Mouse (Mus musculus) hindbrain, embryonic 10.5 days (tissue): ENCODE results near the gene Ethe1. TPM values are rescaled to one million over a fixed set of nuclear protein-coding genes. Genes with fewer than 3 reads are reported as not detected.
"Not testable (repeated sequence)": the region's sequence is repeated elsewhere in the genome, so short reads cannot be mapped to it uniquely, and the experiment has no call there.

Experiments used
- DNase-seq: peaks from one replicate; pipeline ENCODE4 v3.0.0-alpha.2; 2017; ENCODE audit warnings: low spot score
- H3K27ac ChIP-seq: fragments of 300-500 bp; sonication (generic); 2 replicates; pipeline ENCODE4 v1.5.1; 2016; ENCODE audit warnings: mild to moderate bottlenecking, moderate library complexity
- H3K27me3 ChIP-seq: fragments of 300-500 bp; sonication (generic); 2 replicates; pipeline ENCODE4 v1.6.1; 2016; ENCODE audit warnings: mild to moderate bottlenecking; ENCODE audit not compliant: poor library complexity, insufficient read depth, severe bottlenecking
- H3K36me3 ChIP-seq: fragments of 300-500 bp; sonication (generic); 2 replicates; pipeline ENCODE4 v1.6.1; 2016; ENCODE audit warnings: mild to moderate bottlenecking, moderate library complexity
- H3K4me1 ChIP-seq: fragments of 300-500 bp; sonication (generic); replicated peaks from 2 replicates; pipeline ENCODE4 v1.6.1; 2016; ENCODE audit warnings: mild to moderate bottlenecking
- H3K4me3 ChIP-seq: fragments of 300-500 bp; sonication (generic); 2 replicates; pipeline ENCODE4 v1.5.1; 2016; ENCODE audit warnings: mild to moderate bottlenecking, moderate library complexity
- H3K9me3 ChIP-seq: fragments of 300-500 bp; sonication (generic); 2 replicates; pipeline ENCODE4 v1.6.1; 2016; ENCODE audit warnings: mild to moderate bottlenecking, moderate library complexity
- WGBS: fragments of 180-500 bp; shearing (Covaris S2); methylation state at CpG from one replicate; pipeline ENCODE4 v1.1.7; 2016; 5-methylcytosine and 5-hydroxymethylcytosine counted together
- polyA plus RNA-seq: library from polyadenylated mRNA; unstranded; fragments of >200 nt; fragmentation: Nextera tagmentation; extraction: Ambion mirVana; gene quantifications from 2 replicates; pipeline ENCODE4 v1.2.1, GENCODE M21; 2016

The Ethe1 gene
- polyA plus RNA-seq, 1 experiment from 2014 or later = 23.2 TPM

GRCm38 (mm10) chr7:24608017-24608416 lies 20.7 kb downstream of the Ethe1 start:
- no peak overlapping the region for H3K4me3 ChIP-seq
- no peak overlapping the region for H3K27ac ChIP-seq
- no peak for DNase-seq
- H3K36me3 ChIP-seq = no peaks in the 10 kb centered on the region
- H3K27me3 ChIP-seq = peaks cover 56% of the 10 kb centered on the region
- WGBS = 44% methylated on average over 6 of the region's 6 CpGs
- peaks cover 25% of the 10 kb centered on the region for H3K4me1 ChIP-seq
- H3K9me3 ChIP-seq = no peaks in the 10 kb centered on the region

DNA sequence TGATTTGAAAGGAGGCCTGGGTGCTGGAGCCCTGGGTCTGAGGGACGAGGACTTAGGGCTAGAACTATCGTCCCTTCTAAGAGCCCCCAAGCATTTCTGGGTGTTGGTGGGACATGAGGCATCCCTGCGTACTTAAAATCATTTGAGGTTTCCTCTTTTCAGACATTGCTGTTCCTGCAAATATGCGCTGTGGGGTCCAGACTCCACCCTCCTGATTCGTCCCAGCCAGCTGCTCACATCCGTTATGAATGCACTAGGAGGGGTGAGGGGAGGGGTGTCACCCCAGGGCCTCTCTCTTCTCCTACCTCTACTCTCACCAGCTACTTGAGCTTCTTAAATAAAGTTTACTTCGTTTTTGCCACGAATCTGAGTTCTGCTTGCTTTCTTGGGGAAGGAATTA lies 21.2 kb downstream of the Ethe1 start:
- 73% methylated on average over 8 of the region's 8 CpGs for WGBS
- H3K4me1 ChIP-seq = peaks cover 29% of the 10 kb centered on the region
- H3K27me3 ChIP-seq = peaks cover 62% of the 10 kb centered on the region
- DNase-seq = no peak
- H3K4me3 ChIP-seq = no peak overlapping the region
- no peaks in the 10 kb centered on the region for H3K36me3 ChIP-seq
- no peaks in the 10 kb centered on the region for H3K9me3 ChIP-seq
- H3K27ac ChIP-seq = no peak overlapping the region

- peaks cover 75% of the 10 kb centered on the region for H3K27me3 ChIP-seq
- WGBS = 1% methylated on average over 27 of the region's 27 CpGs
- H3K4me3 ChIP-seq = peak within 1 kb of the TSS; percentile 51
- H3K36me3 ChIP-seq = no peaks in the 10 kb centered on the region
- 0 out of 2 replicates have a peak within 1 kb of the TSS, but pooled peaks have one; percentile 23 for H3K27ac ChIP-seq
- DNase-seq = no peak
- H3K9me3 ChIP-seq = no peaks in the 10 kb centered on the region
- peaks cover 29% of the 10 kb centered on the region for H3K4me1 ChIP-seq
These were observed 23.0 kb downstream of the Ethe1 start, which contains the start of gene Phldb3 for GRCm38 (mm10) chr7:24610144-24610878. Gene Phldb3 (plus strand): TSS chr7:24610763.

- WGBS = under 1% methylated on average over 36 of the region's 36 CpGs
- Histone ChIP-seq H3K36me3 (no peaks in the 10 kb centered on the region), H3K4me1 (peaks cover 29% of the 10 kb centered on the region), H3K4me3 (peak overlapping the region; percentile 51), H3K27ac (no peak overlapping the region), H3K9me3 (no peaks in the 10 kb centered on the region), H3K27me3 (peaks cover 75% of the 10 kb centered on the region)
- DNase-seq = peak; percentile 77
These were observed 23.6 kb downstream of the Ethe1 start for GRCm38 (mm10) chr7:24610879-24611494.

GRCm38 (mm10) chr7:24611709-24612108 lies 24.4 kb downstream of the Ethe1 start:
- no peak overlapping the region for H3K27ac ChIP-seq
- no peaks in the 10 kb centered on the region for H3K9me3 ChIP-seq
- H3K4me1 ChIP-seq = peaks cover 29% of the 10 kb centered on the region
- 13% methylated on average over 7 of the region's 7 CpGs for WGBS
- peaks cover 75% of the 10 kb centered on the region for H3K27me3 ChIP-seq
- DNase-seq = no peak
- no peaks in the 10 kb centered on the region for H3K36me3 ChIP-seq
- peak overlapping the region; percentile 51 for H3K4me3 ChIP-seq

DNA sequence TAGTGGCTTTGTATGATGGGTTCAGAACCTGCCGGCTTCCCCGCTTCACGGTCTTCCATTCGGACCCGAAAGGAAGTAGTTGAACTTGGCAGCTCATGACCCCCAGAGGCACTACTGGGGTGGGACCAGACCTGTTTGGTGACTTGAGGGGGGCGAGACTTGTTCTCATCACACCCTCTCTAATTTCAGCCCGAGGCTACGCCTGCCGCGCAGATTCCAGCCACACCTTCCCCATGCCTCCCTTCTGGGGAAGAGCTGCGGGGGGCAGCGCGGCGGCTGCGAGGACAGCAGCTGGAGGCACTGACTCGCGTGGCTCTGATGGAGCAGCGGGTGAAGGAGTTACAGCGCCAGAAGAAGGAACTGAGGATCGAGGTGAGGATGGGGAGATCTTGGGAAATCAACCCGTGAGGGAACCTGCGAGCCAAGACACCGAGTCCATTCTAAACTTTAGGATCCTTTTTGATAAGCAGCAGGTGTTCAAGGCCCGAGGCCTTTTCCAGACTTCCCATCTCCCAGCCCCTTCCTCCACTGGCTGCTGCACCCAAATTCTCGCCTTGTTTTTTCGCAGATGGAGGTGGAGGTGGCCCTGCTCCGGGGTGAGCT lies 25.1 kb downstream of the Ethe1 start:
- Histone ChIP-seq H3K4me1 (peaks cover 29% of the 10 kb centered on the region), H3K4me3 (peak overlapping the region; percentile 36), H3K36me3 (no peaks in the 10 kb centered on the region), H3K27ac (no peak overlapping the region), H3K27me3 (peaks cover 74% of the 10 kb centered on the region), H3K9me3 (no peaks in the 10 kb centered on the region)
- 2% methylated on average over 27 of the region's 27 CpGs for WGBS
- DNase-seq = peak; percentile 22

- WGBS = 77% methylated on average over 13 of the region's 13 CpGs
- H3K4me1 ChIP-seq = peaks cover 29% of the 10 kb centered on the region
- no peak overlapping the region for H3K27ac ChIP-seq
- peaks cover 66% of the 10 kb centered on the region for H3K27me3 ChIP-seq
- H3K4me3 ChIP-seq = no peak overlapping the region
- no peak for DNase-seq
- no peaks in the 10 kb centered on the region for H3K36me3 ChIP-seq
- no peaks in the 10 kb centered on the region for H3K9me3 ChIP-seq
These were observed 27.5 kb downstream of the Ethe1 start for GRCm38 (mm10) chr7:24614816-24615215.

- Histone ChIP-seq H3K27ac (no peak overlapping the region), H3K27me3 (peaks cover 40% of the 10 kb centered on the region), H3K9me3 (peaks cover 7% of the 10 kb centered on the region; the same call in 1 of the 2 replicates), H3K36me3 (no peaks in the 10 kb centered on the region), H3K4me3 (no peak overlapping the region), H3K4me1 (peaks cover 6% of the 10 kb centered on the region; the same call in 1 of the 2 replicates)
- 77% methylated on average over 8 of the region's 8 CpGs for WGBS
- no peak for DNase-seq
These were observed 30.4 kb downstream of the Ethe1 start for GRCm38 (mm10) chr7:24617763-24618162.

DNA sequence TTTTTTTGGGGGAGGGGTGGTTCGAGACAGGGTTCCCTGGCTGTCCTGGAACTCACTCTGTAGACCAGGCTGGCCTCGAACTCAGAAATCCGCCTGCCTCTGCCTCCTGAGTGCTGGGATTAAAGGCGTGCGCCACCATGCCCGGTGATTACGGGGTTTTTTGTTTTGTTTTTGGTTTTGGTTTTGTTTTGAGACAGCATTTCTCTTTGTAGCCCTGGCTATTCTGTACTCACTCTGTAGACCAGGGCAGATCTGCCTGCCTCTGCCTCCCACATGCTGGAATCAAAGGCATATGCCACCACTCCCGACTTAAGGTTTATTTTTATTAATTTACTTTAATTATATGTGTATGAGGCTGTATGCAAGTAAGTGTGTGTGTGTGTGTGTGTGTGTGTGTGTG lies 31.0 kb downstream of the Ethe1 start:
- H3K27ac ChIP-seq = not testable (repeated sequence)

GRCm38 (mm10) chr7:24619671-24620397 lies 32.5 kb downstream of the Ethe1 start:
- 52% methylated on average over 13 of the region's 13 CpGs for WGBS
- H3K4me1 ChIP-seq = 0 out of 2 replicates have a peak, but pooled peaks cover 6% of the 10 kb centered on the region
- H3K9me3 ChIP-seq = peaks cover 7% of the 10 kb centered on the region; the same call in 1 of the 2 replicates
- DNase-seq = no peak
- H3K27ac ChIP-seq = no peak overlapping the region
- H3K36me3 ChIP-seq = no peaks in the 10 kb centered on the region
- peaks cover 28% of the 10 kb centered on the region for H3K27me3 ChIP-seq
- H3K4me3 ChIP-seq = no peak overlapping the region

More for the DNA sequence above, 31.0 kb downstream of the Ethe1 start:
- 87% methylated on average over 8 of the region's 8 CpGs for WGBS
- not testable (repeated sequence) for H3K4me3 ChIP-seq, DNase-seq, H3K36me3 ChIP-seq, H3K9me3 ChIP-seq, H3K4me1 ChIP-seq
- peaks cover 34% of the 10 kb centered on the region for H3K27me3 ChIP-seq

DNA sequence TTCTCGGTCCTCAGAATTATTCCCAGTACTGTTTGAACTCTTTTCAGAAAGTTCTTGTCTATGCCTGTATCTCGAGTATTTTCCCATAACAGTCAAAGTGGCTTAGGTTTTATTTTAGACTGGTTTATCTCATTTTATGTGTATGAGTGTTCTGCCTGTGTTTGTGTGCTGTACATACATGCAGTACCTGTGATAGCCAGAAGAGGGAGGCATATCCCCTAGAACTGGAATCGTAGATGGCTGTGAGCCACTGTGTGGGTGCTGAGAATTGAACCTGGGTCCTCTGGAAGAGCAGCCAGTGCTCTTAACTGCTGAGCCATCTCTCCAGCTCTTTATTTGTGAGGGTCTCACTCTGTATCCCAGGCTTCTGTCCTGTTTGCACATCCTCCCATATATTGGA lies 33.9 kb downstream of the Ethe1 start:
- H3K27me3 ChIP-seq = peaks cover 33% of the 10 kb centered on the region
- no peak overlapping the region for H3K4me3 ChIP-seq
- H3K36me3 ChIP-seq = no peaks in the 10 kb centered on the region
- H3K9me3 ChIP-seq = peaks cover 7% of the 10 kb centered on the region; the same call in 1 of the 2 replicates
- WGBS = 85% methylated on average over 3 of the region's 3 CpGs
- no peak for DNase-seq
- H3K4me1 ChIP-seq = peaks cover 12% of the 10 kb centered on the region; the same call in 1 of the 2 replicates
- no peak overlapping the region for H3K27ac ChIP-seq

GRCm38 (mm10) chr7:24622967-24623366 lies 35.6 kb downstream of the Ethe1 start:
- Histone ChIP-seq H3K9me3 (peaks cover 7% of the 10 kb centered on the region; the same call in 1 of the 2 replicates), H3K36me3 (no peaks in the 10 kb centered on the region), H3K4me3 (no peak overlapping the region), H3K27me3 (peaks cover 46% of the 10 kb centered on the region), H3K4me1 (peaks cover 17% of the 10 kb centered on the region; the same call in 1 of the 2 replicates), H3K27ac (no peak overlapping the region)
- DNase-seq = no peak
- 83% methylated on average over 6 of the region's 6 CpGs for WGBS
